Mouse (Mus musculus): ENCODE results near the gene Camk1d. TPM values are rescaled to one million over a fixed set of nuclear protein-coding genes. Genes with fewer than 3 reads are reported as not detected.
"Not testable (repeated sequence)": the region's sequence is repeated elsewhere in the genome, so short reads cannot be mapped to it uniquely, and the experiment has no call there.

Camk1d gene
- polyA plus RNA-seq, 1 experiment from 2014 or later: 24.7 TPM

DNA sequence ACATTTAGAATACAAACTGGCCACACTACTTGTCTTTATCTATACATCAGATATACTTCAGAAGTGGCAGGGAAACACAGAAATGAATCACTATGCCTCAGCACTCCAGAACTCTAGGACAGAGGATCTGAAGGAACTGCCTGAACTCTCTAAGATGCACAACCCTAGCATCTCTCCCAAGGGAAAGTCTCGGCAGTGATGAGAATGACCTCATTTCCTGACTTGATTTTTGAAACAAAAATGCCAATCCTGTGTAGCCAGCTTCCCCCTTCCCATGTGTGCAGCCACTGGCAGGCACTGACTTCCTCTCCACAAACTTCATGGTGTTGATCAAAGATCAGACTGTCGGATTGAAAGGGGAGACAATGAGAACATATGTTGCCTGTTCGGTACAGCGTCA lies 134.9 kb downstream of the Camk1d start:
- Histone ChIP-seq H3K4me2 (replicated peaks) (no peak overlapping the region), H3K9ac (no peak overlapping the region), H3K27me3 (replicated peaks) (no peaks in the 10 kb centered on the region), H3K27ac (no peak overlapping the region), H3K9me3 (no peaks in the 10 kb centered on the region), H3K4me1 (replicated peaks) (peaks cover 16% of the 10 kb centered on the region), H3K4me3 (replicated peaks) (no peak overlapping the region), H3K36me3 (no peaks in the 10 kb centered on the region)
- no peak for ATAC-seq
- 67% methylated on average over 4 of the region's 4 CpGs for WGBS

DNA sequence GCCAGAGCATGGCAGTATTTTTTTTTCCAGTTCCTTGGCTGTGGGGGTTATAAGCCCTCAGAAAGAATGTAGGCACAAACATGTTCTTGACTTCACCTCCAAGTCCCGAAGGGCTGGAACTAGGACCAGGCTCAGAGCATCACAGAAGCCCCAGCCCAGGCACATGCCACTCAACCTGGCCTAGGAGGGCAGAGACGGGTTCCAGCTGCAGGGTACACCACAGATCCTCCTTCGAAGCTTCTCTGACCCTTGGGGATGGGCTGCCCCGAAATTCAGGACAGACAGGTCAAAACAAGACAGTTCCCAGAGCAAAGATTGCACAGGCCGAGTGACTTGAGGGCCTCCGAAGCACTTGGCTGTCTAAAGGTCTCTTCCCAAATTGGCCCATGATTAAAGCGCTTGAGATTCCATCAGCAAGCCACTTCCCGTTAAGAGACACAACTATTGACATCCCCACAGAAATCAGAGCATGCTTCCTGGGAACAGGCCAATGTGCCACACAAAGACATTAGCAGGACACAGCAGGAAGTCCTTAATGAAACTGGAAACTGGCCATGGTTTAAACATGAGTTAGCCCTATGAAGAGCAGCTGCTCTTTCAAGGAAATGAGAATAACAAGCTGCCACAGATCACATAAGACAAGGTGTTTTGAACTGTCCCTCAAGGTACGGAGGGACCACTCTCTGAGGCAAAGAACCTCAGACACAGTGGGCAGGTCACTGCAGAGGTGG lies 136.8 kb downstream of the Camk1d start:
- no peak overlapping the region for H3K4me3 ChIP-seq (replicated peaks)
- 56% methylated on average over 9 of the region's 9 CpGs for WGBS
- no peak overlapping the region for H3K4me2 ChIP-seq (replicated peaks)
- H3K36me3 ChIP-seq: no peaks in the 10 kb centered on the region
- H3K9ac ChIP-seq: no peak overlapping the region
- H3K27me3 ChIP-seq (replicated peaks): no peaks in the 10 kb centered on the region
- peak overlapping the region; percentile 28; the same call in 1 of the 2 replicates for H3K27ac ChIP-seq
- H3K9me3 ChIP-seq: no peaks in the 10 kb centered on the region
- peak; percentile 31 for ATAC-seq
- H3K4me1 ChIP-seq (replicated peaks): peaks cover 16% of the 10 kb centered on the region

DNA sequence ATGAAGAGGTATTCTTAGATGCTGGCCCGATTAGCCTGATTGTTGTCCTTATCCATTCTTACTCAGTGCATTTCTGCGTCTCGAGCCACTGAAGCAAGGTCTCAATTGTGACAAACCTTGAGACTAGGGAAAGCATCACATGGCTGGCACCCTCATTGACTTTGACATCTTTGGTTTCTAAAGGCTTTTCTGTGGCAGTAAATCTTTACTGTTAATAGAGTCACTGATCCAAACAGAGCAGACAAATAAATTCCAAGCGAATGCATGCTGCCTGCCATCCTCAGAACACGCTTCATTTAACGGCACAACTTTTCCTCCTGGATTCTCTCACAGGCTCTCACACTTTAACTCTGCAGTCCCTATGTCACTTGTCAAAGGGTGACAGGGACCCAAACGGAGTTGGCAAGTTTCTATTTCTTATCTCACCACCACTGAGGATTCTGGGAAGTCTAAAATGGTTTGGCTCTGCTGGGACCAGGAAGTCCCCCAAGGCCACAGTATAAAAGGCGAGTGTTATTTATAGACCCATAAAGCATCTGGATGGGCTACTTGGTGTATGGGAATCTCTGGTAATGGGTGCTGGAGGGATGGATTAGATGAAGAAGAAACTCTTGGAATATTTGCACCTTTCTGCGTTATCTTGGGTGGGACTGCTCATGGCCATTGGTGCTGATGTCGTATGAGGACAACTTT lies 141.9 kb downstream of the Camk1d start:
- no peak for ATAC-seq
- 81% methylated on average over 10 of the region's 10 CpGs for WGBS
- peaks cover 7% of the 10 kb centered on the region for H3K4me1 ChIP-seq (replicated peaks)
- no peak overlapping the region for H3K27ac ChIP-seq
- H3K36me3 ChIP-seq: no peaks in the 10 kb centered on the region
- H3K9me3 ChIP-seq: no peaks in the 10 kb centered on the region
- H3K4me3 ChIP-seq (replicated peaks): no peak overlapping the region
- H3K9ac ChIP-seq: no peak overlapping the region
- no peak overlapping the region for H3K4me2 ChIP-seq (replicated peaks)
- H3K27me3 ChIP-seq (replicated peaks): no peaks in the 10 kb centered on the region

DNA sequence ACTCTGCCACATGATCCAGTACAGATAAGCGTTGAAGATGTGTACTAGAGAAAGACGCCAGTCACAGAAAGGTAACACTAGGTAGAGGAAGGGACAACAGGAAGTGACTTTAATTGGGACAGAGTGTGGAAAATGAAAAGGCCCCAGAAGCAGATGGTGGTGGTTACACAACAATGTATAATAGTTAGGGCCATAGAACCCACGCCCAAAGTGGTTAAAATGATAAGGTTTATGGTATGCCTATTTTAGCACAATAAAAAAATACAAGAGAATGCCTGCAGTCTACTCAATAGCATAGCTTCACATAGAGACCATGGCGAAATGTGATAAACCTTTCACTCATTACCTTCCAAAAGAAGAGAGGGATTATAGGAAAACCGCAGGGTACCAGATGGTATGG lies 147.7 kb downstream of the Camk1d start:
- Histone ChIP-seq H3K27me3 (replicated peaks) (no peaks in the 10 kb centered on the region), H3K9me3 (no peaks in the 10 kb centered on the region), H3K9ac (no peak overlapping the region), H3K4me2 (replicated peaks) (no peak overlapping the region), H3K27ac (peak overlapping the region; percentile 41), H3K36me3 (no peaks in the 10 kb centered on the region), H3K4me3 (replicated peaks) (no peak overlapping the region), H3K4me1 (replicated peaks) (no peaks in the 10 kb centered on the region)
- 62% methylated on average over 5 of the region's 5 CpGs for WGBS
- peak; percentile 74 for ATAC-seq

DNA sequence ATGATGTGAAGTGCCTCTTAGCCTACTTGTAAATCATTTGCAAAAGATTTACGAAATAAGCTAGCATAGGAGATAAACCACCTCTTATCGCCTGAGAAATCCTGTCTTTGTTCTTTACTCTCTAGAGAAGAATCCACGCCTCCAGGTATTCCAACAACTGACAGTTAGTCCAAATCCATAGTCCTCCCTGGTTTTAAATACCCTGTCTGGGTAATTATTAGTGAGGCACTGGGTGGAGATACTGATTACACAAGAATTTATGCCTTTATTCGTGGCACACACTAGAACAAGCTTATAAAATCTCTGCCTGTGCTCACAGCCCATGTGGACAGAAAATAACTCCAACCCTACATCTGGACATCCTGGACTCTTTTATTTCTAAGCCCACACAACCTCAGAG lies 150.6 kb downstream of the Camk1d start:
- peak overlapping the region; percentile 37; the same call in 1 of the 2 replicates for H3K27ac ChIP-seq
- H3K4me3 ChIP-seq (replicated peaks): no peak overlapping the region
- no peak overlapping the region for H3K4me2 ChIP-seq (replicated peaks)
- WGBS: 56% methylated on average over 4 of the region's 4 CpGs
- H3K36me3 ChIP-seq: no peaks in the 10 kb centered on the region
- no peaks in the 10 kb centered on the region for H3K9me3 ChIP-seq
- H3K4me1 ChIP-seq (replicated peaks): no peaks in the 10 kb centered on the region
- H3K27me3 ChIP-seq (replicated peaks): no peaks in the 10 kb centered on the region
- ATAC-seq: peak; percentile 87
- H3K9ac ChIP-seq: no peak overlapping the region

DNA sequence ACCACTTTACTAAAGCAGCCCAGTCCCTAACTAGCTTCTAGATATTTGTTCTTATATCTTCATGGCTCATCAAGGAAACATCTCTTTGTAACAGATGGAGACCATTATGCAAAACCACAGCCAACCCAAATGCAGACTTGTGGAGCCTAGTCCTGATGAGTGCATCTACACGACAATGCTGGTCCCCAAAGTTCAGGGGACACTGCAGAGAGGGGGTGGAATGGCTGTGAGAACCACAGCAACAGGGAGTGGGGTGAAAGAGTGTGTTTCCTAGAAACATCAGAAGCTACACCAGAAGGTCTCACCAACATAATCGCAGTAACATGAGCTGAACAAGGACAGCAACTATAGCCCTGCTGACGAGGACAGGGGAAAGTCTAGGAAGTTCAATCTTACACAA lies 152.9 kb downstream of the Camk1d start:
- H3K9ac ChIP-seq: no peak overlapping the region
- ATAC-seq: no peak
- H3K36me3 ChIP-seq: no peaks in the 10 kb centered on the region
- 91% methylated on average over 3 of the region's 3 CpGs for WGBS
- no peaks in the 10 kb centered on the region for H3K27me3 ChIP-seq (replicated peaks)
- no peak overlapping the region for H3K27ac ChIP-seq
- H3K4me1 ChIP-seq (replicated peaks): no peaks in the 10 kb centered on the region
- no peaks in the 10 kb centered on the region for H3K9me3 ChIP-seq
- H3K4me2 ChIP-seq (replicated peaks): no peak overlapping the region
- H3K4me3 ChIP-seq (replicated peaks): no peak overlapping the region

DNA sequence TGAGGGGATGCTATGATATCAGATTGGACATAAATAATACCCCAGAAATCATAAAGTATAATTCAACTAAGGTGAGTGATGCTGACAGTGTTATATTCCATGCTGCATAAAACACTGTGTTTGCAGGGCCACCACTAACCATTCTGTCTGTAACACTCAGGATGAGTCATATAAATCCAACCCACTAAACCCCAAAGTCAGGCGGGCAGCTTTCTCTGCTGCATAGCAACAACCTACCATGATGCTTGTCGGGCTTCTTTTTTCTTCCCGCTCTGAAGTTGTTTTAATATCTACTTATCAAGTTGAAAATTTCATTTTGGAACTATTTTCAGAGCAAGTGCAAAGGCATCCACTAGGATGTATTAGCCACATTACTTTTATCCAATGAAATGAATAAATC lies 161.1 kb downstream of the Camk1d start:
- Histone ChIP-seq H3K4me3 (replicated peaks) (no peak overlapping the region), H3K27ac (no peak overlapping the region), H3K9ac (no peak overlapping the region), H3K4me2 (replicated peaks) (no peak overlapping the region), H3K27me3 (replicated peaks) (no peaks in the 10 kb centered on the region), H3K4me1 (replicated peaks) (no peaks in the 10 kb centered on the region), H3K36me3 (0 out of 2 replicates have a peak, but pooled peaks cover 3% of the 10 kb centered on the region), H3K9me3 (no peaks in the 10 kb centered on the region)
- no peak for ATAC-seq
- WGBS: 91% methylated on average over 3 of the region's 3 CpGs

DNA sequence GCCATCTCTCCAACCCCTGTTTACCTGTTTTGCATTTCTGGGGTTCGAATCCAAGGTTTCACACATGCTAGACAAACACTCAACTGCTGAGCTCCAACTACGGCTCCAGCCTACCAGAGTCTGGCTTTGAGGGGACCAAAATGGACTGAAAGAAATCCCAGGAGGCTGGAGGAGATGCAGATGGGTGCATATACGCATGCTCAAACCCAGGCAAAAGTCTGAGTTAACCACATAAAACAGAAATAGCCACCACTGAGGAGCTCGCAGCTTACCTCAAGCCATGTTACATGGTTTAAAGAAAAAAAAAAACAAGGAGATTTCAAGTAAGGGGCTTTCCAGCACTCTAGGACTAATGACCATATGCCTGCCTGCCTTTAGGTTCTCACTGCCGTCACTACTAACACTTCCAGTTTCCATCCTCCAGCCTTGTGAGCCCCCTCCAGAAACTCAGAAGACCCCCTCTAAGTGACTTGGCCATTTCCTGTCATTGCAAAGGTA lies 162.5 kb downstream of the Camk1d start:
- Histone ChIP-seq H3K9me3 (no peaks in the 10 kb centered on the region), H3K4me3 (replicated peaks) (no peak overlapping the region), H3K36me3 (0 out of 2 replicates have a peak, but pooled peaks cover 3% of the 10 kb centered on the region), H3K4me1 (replicated peaks) (no peaks in the 10 kb centered on the region), H3K27ac (no peak overlapping the region), H3K4me2 (replicated peaks) (no peak overlapping the region), H3K9ac (no peak overlapping the region), H3K27me3 (replicated peaks) (no peaks in the 10 kb centered on the region)
- ATAC-seq: no peak
- WGBS: 91% methylated on average over 5 of the region's 5 CpGs

DNA sequence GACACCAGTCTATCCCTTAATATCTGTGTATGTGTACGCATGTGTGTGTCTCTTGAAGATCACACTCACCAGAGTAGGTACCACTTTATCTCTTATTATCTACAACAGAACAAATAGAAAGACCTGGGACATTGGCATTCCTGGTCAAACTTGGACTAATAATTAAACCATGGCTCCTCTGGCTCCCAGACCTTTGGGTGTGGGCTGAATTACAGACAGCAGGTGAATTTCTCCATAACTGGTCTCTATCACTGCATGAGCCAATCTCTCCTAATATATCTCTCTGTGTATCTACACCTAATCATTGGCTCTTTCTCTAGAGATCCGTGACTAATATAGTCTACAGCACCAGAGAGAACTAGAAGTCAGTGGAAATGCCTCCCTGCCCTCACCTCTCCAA lies 165.0 kb downstream of the Camk1d start:
- Histone ChIP-seq H3K4me3 (replicated peaks) (no peak overlapping the region), H3K27me3 (replicated peaks) (no peaks in the 10 kb centered on the region), H3K27ac (peak overlapping the region; percentile 51), H3K9me3 (no peaks in the 10 kb centered on the region), H3K9ac (no peak overlapping the region), H3K4me1 (replicated peaks) (no peaks in the 10 kb centered on the region), H3K36me3 (0 out of 2 replicates have a peak, but pooled peaks cover 3% of the 10 kb centered on the region), H3K4me2 (replicated peaks) (no peak overlapping the region)
- ATAC-seq: peak; percentile 94
- 61% methylated on average over 2 of the region's 2 CpGs for WGBS

DNA sequence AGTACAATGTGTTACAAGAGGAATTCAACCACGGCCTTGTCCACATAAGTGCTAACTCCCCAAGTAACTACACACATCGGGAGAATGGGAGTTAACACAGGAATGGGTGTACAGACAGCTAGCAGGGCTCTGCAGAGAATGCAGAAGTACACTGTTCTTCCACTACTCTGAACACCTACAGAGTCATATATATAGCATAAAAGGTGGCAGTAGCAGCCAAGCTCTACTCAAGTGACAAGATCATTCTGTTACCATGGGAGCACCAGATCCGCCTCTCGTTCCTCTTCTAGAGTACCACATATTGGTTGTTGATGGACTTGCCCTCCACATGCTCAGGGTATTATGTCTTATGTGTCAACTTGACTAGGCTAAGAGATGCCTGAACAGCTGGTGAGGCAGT lies 165.4 kb downstream of the Camk1d start:
- Histone ChIP-seq H3K4me2 (replicated peaks) (no peak overlapping the region), H3K9ac (no peak overlapping the region), H3K9me3 (no peaks in the 10 kb centered on the region), H3K27ac (no peak overlapping the region), H3K27me3 (replicated peaks) (no peaks in the 10 kb centered on the region), H3K4me1 (replicated peaks) (no peaks in the 10 kb centered on the region), H3K4me3 (replicated peaks) (no peak overlapping the region), H3K36me3 (0 out of 2 replicates have a peak, but pooled peaks cover under 1% of the 10 kb centered on the region)
- ATAC-seq: peak; percentile 37; the same call in 1 of the 2 replicates
- WGBS: 82% methylated on average over 4 of the region's 4 CpGs

DNA sequence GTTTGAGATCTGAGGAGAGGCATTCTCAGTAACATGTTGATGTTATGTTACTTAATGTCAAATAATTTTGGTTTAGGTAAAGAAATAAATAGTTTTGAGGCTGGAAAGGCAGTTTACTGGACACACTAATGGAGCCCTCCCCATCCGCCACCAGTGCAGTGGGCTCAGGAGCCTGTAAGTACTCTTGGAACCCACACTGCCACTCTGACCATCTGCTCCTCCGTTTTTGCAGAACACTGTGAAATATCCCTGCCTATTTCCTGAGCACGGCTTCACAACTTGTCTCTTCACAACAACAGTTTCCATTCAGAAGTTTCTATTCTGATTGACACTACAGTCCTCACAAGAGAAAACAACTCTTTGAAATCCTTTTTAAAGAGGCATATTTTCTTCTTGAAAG lies 173.4 kb downstream of the Camk1d start:
- no peaks in the 10 kb centered on the region for H3K9me3 ChIP-seq
- H3K27me3 ChIP-seq (replicated peaks): no peaks in the 10 kb centered on the region
- no peak overlapping the region for H3K9ac ChIP-seq
- H3K36me3 ChIP-seq: no peaks in the 10 kb centered on the region
- H3K4me2 ChIP-seq (replicated peaks): no peak overlapping the region
- no peak overlapping the region for H3K4me3 ChIP-seq (replicated peaks)
- no peak for ATAC-seq
- WGBS: 81% methylated on average over 3 of the region's 3 CpGs
- no peaks in the 10 kb centered on the region for H3K4me1 ChIP-seq (replicated peaks)
- H3K27ac ChIP-seq: no peak overlapping the region

DNA sequence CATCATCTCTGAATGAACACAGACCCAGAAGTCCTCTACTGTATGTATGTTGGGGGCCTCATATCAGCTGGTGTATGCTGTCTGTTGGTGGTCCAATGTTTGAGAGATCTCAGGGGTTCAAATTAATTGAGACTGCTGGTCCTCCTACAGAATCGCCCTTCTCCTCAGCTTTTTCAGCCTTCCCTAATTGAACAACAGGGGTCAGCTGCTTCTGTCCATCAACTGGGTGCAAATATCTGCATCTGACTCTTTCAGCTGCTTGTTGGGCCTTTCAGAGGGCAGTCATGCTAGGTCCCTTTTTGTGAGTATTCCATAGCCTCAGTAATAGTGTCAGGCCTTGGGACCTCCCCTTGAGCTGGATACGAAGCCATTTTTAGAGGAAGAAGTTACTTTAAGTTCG lies 174.4 kb downstream of the Camk1d start:
- H3K27ac ChIP-seq; H3K4me3 ChIP-seq (replicated peaks); H3K4me1 ChIP-seq (replicated peaks); H3K36me3 ChIP-seq; H3K4me2 ChIP-seq (replicated peaks); H3K9ac ChIP-seq; H3K27me3 ChIP-seq (replicated peaks); H3K9me3 ChIP-seq; ATAC-seq: not testable (repeated sequence)
- WGBS: 58% methylated on average over 3 of the region's 3 CpGs
